Mouse (Mus musculus) brain, embryonic 14.5 days (tissue): Measurements from ENCODE around the gene Adgrl2.

Experiments
- CTCF ChIP-seq: fragments of 200-500 bp; IDR thresholded peaks from 2 replicates; pipeline ENCODE4 v1.5.1; 2012; ENCODE audit warnings: inconsistent platforms, mild to moderate bottlenecking, moderate library complexity, borderline replicate concordance; ENCODE audit not compliant: insufficient read depth, insufficient read length; ENCODE audit errors: extremely low read depth
- POLR2A ChIP-seq: fragments of 200-500 bp; IDR thresholded peaks from 2 replicates; pipeline ENCODE4 v1.6.1; 2012; ENCODE audit warnings: mild to moderate bottlenecking, inconsistent platforms, borderline replicate concordance; ENCODE audit not compliant: poor library complexity, insufficient read depth, insufficient read length, severe bottlenecking; ENCODE audit errors: extremely low read depth

- TF ChIP-seq POLR2A (no peak), CTCF (no peak)
Observed at GRCm38 (mm10) chr3:148963381-148964044, 26.8 kb downstream of the Adgrl2 start.
